Mouse (Mus musculus) heart, embryonic 16.5 days (tissue): ENCODE results near the gene Abhd17c. TPM values are rescaled to one million over a fixed set of nuclear protein-coding genes. Genes with fewer than 3 reads are reported as not detected.
A peak's percentile ranks its signal among the peaks of the same experiment; 100 is the strongest.

Experiments
- ATAC-seq: fragments of 200-750 bp; cut with Nextera tagmentation; replicated peaks from 2 replicates; pipeline ENCODE4 v1.8.0; 2017; ENCODE audit warnings: moderate number of reproducible peaks; ENCODE audit not compliant: insufficient read depth, low FRiP score; ENCODE audit errors: extremely low read depth
- H3K27ac ChIP-seq: fragments of 300-500 bp; sonication (generic); 2 replicates; pipeline ENCODE4 v1.5.1; 2014; ENCODE audit warnings: mild to moderate bottlenecking, low read length, control low read depth, moderate library complexity
- H3K27me3 ChIP-seq: fragments of 300-500 bp; sonication (generic); 2 replicates; pipeline ENCODE4 v1.6.1; 2014; ENCODE audit warnings: low read length, mixed read lengths; ENCODE audit not compliant: control insufficient read depth, insufficient read depth
- H3K36me3 ChIP-seq: fragments of 300-500 bp; sonication (generic); 2 replicates; pipeline ENCODE4 v1.6.1; 2014; ENCODE audit not compliant: control insufficient read depth, insufficient read depth
- H3K4me1 ChIP-seq: fragments of 300-500 bp; sonication (generic); 2 replicates; pipeline ENCODE4 v1.6.1; 2014; ENCODE audit warnings: low read length, mixed read lengths; ENCODE audit not compliant: control insufficient read depth, insufficient read depth
- H3K4me2 ChIP-seq: fragments of 300-500 bp; sonication (generic); 2 replicates; pipeline ENCODE4 v1.6.1; 2014; ENCODE audit warnings: low read depth, mild to moderate bottlenecking, control low read depth, low read length
- H3K4me3 ChIP-seq: fragments of 300-500 bp; sonication (generic); 2 replicates; pipeline ENCODE4 v1.5.1; 2014; ENCODE audit warnings: mild to moderate bottlenecking, control low read depth, low read length
- H3K9ac ChIP-seq: fragments of 300-500 bp; sonication (generic); 2 replicates; pipeline ENCODE4 v1.6.1; 2014; ENCODE audit warnings: low read length, control low read depth
- H3K9me3 ChIP-seq: fragments of 300-500 bp; sonication (generic); replicated peaks from 2 replicates; pipeline ENCODE4 v1.6.1; 2016; ENCODE audit warnings: low read length; ENCODE audit not compliant: control insufficient read depth
- WGBS: fragments of 180-500 bp; shearing (Covaris S2); extraction: QIAGEN DNeasy Blood & Tissue Kit; methylation state at CpG from one replicate; pipeline ENCODE4 v1.1.7; 2014; 5-methylcytosine and 5-hydroxymethylcytosine counted together
- polyA plus RNA-seq: library from polyadenylated mRNA; unstranded; fragments of >200 nt; fragmentation: Nextera tagmentation; extraction: Ambion mirVana; gene quantifications from 2 replicates; pipeline ENCODE4 v1.2.1, GENCODE M21; 2015

The Abhd17c gene
- polyA plus RNA-seq, 1 experiment from 2014 or later: 14.5 TPM

DNA sequence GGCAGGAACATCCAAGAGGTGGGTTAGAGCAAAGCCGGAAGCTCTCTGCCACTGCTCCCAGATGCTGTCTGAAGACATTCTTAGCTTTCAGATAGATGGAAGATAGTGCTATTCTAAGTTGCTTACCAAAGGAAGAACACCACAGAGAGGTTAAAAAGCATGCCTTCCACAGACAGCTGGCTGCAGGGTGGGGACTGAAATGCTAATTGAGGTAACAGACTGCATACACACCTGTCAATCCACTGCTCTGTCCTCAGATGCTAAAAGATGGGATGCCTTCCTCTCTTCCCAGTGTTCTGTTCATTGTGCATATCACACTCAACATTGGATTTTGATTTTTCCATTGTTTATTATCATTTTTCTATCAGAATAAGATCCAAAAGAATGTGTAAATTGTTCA lies 53.6 kb downstream of the Abhd17c start:
- Histone ChIP-seq H3K4me1 (peaks cover 4% of the 10 kb centered on the region; the same call in 1 of the 2 replicates), H3K4me2 (no peak overlapping the region), H3K9me3 (no peaks in the 10 kb centered on the region), H3K27me3 (no peaks in the 10 kb centered on the region), H3K27ac (no peak overlapping the region), H3K9ac (no peak overlapping the region), H3K4me3 (no peak overlapping the region), H3K36me3 (no peaks in the 10 kb centered on the region)
- ATAC-seq: no peak
- 82% methylated on average over 1 of the region's 1 CpGs for WGBS

- no peaks in the 10 kb centered on the region for H3K9me3 ChIP-seq
- 40% methylated on average over 6 of the region's 6 CpGs for WGBS
- peak; percentile 65 for ATAC-seq
- H3K4me2 ChIP-seq: no peak overlapping the region
- no peak overlapping the region for H3K4me3 ChIP-seq
- H3K36me3 ChIP-seq: no peaks in the 10 kb centered on the region
- H3K27me3 ChIP-seq: no peaks in the 10 kb centered on the region
- H3K9ac ChIP-seq: no peak overlapping the region
- no peak overlapping the region for H3K27ac ChIP-seq
- peaks cover 4% of the 10 kb centered on the region; the same call in 1 of the 2 replicates for H3K4me1 ChIP-seq
These were observed 55.2 kb downstream of the Abhd17c start for GRCm38 (mm10) chr7:84096501-84096900.

- H3K9ac ChIP-seq: no peak overlapping the region
- peaks cover 8% of the 10 kb centered on the region for H3K27me3 ChIP-seq
- peaks cover 12% of the 10 kb centered on the region for H3K4me1 ChIP-seq
- H3K27ac ChIP-seq: no peak overlapping the region
- H3K4me3 ChIP-seq: no peak overlapping the region
- H3K9me3 ChIP-seq: no peaks in the 10 kb centered on the region
- no peaks in the 10 kb centered on the region for H3K36me3 ChIP-seq
- H3K4me2 ChIP-seq: no peak overlapping the region
- 47% methylated on average over 4 of the region's 4 CpGs for WGBS
- ATAC-seq: no peak
These were observed 60.9 kb downstream of the Abhd17c start for GRCm38 (mm10) chr7:84090793-84091192.

DNA sequence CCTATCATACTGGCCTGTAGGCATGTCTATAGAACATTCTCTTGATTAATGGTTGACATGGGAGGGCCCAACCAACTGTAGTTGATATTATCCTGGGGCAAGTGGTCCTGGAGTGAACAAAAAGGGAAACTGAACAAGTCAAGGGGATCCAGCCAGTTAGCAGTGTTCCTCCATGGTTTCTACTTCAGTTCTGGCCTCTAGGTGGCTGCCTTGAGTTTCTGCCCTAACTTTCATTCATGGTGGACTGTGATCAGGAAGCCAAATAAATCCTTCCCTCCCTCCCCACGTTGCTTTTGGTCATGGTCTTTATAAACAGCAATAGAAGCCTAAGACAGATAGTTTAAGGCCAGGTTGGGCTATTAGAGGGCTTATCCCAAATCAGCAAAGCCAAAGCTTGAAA lies 61.9 kb downstream of the Abhd17c start:
- H3K4me1 ChIP-seq: peaks cover 16% of the 10 kb centered on the region
- H3K9ac ChIP-seq: no peak overlapping the region
- H3K27ac ChIP-seq: no peak overlapping the region
- no peak overlapping the region for H3K4me3 ChIP-seq
- H3K36me3 ChIP-seq: no peaks in the 10 kb centered on the region
- no peak overlapping the region for H3K4me2 ChIP-seq
- H3K27me3 ChIP-seq: peaks cover 18% of the 10 kb centered on the region
- WGBS: 8% methylated on average over 1 of the region's 1 CpGs
- H3K9me3 ChIP-seq: no peaks in the 10 kb centered on the region
- ATAC-seq: no peak

GRCm38 (mm10) chr7:84088971-84089370 lies 62.7 kb downstream of the Abhd17c start:
- Histone ChIP-seq H3K4me2 (no peak overlapping the region), H3K27ac (no peak overlapping the region), H3K4me3 (no peak overlapping the region), H3K9me3 (no peaks in the 10 kb centered on the region), H3K9ac (no peak overlapping the region), H3K27me3 (peaks cover 20% of the 10 kb centered on the region), H3K4me1 (peaks cover 16% of the 10 kb centered on the region), H3K36me3 (no peaks in the 10 kb centered on the region)
- no peak for ATAC-seq
- 5% methylated on average over 4 of the region's 4 CpGs for WGBS

GRCm38 (mm10) chr7:84088191-84088590 lies 63.5 kb downstream of the Abhd17c start:
- no peak overlapping the region for H3K9ac ChIP-seq
- no peak overlapping the region for H3K27ac ChIP-seq
- peaks cover 16% of the 10 kb centered on the region for H3K4me1 ChIP-seq
- no peak overlapping the region for H3K4me2 ChIP-seq
- ATAC-seq: no peak
- no peak overlapping the region for H3K4me3 ChIP-seq
- no peaks in the 10 kb centered on the region for H3K9me3 ChIP-seq
- H3K36me3 ChIP-seq: no peaks in the 10 kb centered on the region
- WGBS: 63% methylated on average over 3 of the region's 3 CpGs
- peaks cover 20% of the 10 kb centered on the region for H3K27me3 ChIP-seq

DNA sequence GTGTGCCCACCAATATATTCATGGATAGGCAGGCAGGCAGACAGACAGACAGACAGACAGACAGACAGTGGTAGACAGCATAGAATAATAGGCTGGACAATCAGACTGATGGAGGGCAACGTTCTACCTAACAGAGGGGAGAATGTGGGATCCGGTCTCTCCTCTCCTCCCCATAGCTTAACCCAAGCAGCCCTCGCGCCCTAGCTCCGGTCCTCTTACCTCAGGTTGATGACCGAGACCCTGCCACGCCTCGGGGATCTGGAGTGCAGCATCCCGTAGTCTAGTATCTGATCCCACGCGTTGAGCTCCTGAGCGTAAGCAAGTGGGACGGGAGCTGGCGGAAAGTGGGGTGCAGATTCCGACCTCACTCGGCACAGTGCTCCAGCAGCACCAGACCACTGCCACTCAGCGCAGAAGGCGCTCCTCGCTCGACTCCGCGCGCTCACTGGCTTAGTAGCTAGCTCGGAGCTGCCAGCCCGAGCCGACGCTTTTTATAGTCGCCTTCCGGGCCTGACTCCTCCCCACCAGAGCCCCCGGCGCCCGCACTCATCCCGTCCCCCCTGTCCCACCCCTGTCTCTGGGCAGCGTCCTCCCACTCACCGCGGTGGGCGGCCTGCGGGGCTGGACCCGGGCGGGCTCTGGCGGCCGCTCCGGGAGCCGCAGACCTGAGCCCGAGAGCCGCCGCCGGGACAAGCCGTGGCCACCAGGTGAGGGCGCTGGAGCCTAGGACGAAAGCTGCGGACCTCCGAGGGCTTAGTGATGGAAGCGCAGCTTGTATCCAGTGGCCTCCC lies 65.5 kb downstream of the Abhd17c start, which contains the start of gene Cemip:
Gene Cemip, minus strand, starts transcription at position 464 of the 791 bp plus-strand sequence.
- H3K27ac ChIP-seq: no peak within 1 kb of the TSS
- 2% methylated on average over 54 of the region's 54 CpGs for WGBS
- no peaks in the 10 kb centered on the region for H3K9me3 ChIP-seq
- H3K4me1 ChIP-seq: peaks cover 14% of the 10 kb centered on the region
- H3K36me3 ChIP-seq: no peaks in the 10 kb centered on the region
- peaks cover 20% of the 10 kb centered on the region for H3K27me3 ChIP-seq
- peak; percentile 72 for ATAC-seq
- H3K9ac ChIP-seq: peak within 1 kb of the TSS; percentile 41; the same call in 1 of the 2 replicates
- peak within 1 kb of the TSS; percentile 44 for H3K4me3 ChIP-seq
- peak within 1 kb of the TSS; percentile 73 for H3K4me2 ChIP-seq

DNA sequence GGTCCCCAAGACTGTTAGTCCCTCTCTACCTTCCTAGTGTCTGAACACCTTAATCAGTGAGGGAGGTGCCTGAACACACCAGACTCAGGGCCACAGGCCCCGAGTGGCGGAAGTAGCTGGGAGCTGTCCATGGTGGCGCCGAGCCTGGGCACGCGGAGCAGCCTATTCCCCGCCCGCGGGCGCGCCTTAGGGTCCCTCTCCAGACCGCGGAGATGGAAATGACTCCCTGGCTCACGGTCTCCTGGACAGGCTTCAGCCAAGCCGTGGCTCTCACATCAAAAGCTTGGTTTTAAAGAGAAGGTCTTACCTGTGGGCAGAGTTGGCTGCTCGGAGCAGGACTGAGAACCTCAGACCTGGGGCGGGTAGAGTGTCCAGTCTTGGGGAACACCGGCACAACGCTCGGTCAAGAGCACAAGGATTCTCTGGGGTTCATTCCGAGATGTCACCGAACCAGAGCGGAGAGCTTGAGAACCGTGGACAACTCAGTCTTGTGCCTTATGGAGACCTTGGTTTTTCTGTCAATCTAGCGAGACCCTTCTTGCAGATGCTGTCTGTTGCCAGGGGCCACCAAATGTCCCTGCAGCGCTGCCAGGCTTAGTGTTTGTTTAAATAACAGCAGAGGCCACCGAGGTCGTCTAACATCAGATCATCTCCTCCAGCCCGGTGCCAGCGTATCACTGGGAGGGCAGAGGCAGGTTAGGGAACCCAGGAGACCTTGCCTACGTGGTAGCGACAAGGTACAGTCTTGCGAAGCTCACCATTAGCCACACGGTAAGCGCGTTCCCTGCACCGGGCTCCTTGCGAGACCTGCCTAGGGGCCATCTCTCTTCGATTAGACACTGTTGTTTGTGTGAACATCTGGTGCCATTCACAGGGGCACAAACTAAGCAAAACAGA lies 66.4 kb downstream of the Abhd17c start:
- peaks cover 20% of the 10 kb centered on the region for H3K27me3 ChIP-seq
- peak overlapping the region; percentile 73 for H3K4me2 ChIP-seq
- H3K4me1 ChIP-seq: peaks cover 8% of the 10 kb centered on the region
- WGBS: 5% methylated on average over 39 of the region's 39 CpGs
- H3K27ac ChIP-seq: no peak overlapping the region
- peak overlapping the region; percentile 44 for H3K4me3 ChIP-seq
- ATAC-seq: peak; percentile 67
- H3K36me3 ChIP-seq: no peaks in the 10 kb centered on the region
- no peaks in the 10 kb centered on the region for H3K9me3 ChIP-seq
- H3K9ac ChIP-seq: no peak overlapping the region
